Mouse (Mus musculus) midbrain, embryonic 13.5 days (tissue): Measurements from ENCODE around the gene Wdr20rt. TPM values are rescaled to one million over a fixed set of nuclear protein-coding genes. Genes with fewer than 3 reads are reported as not detected.
A peak's percentile ranks its signal among the peaks of the same experiment; 100 is the strongest.

Experiments used
- ATAC-seq: fragments of 200-750 bp; cut with Nextera tagmentation; 2 replicates; pipeline ENCODE4 v1.8.0; 2017; ENCODE audit warnings: mild to moderate bottlenecking, moderate TSS enrichment, moderate library complexity
- H3K27ac ChIP-seq: fragments of 300-500 bp; sonication (generic); 2 replicates; pipeline ENCODE4 v1.5.1; 2015; ENCODE audit warnings: inconsistent platforms, mild to moderate bottlenecking, moderate library complexity
- H3K27me3 ChIP-seq: fragments of 300-500 bp; sonication (generic); 2 replicates; pipeline ENCODE4 v1.6.1; 2015; ENCODE audit warnings: mild to moderate bottlenecking, inconsistent platforms
- H3K36me3 ChIP-seq: fragments of 300-500 bp; sonication (generic); 2 replicates; pipeline ENCODE4 v1.6.1; 2015; ENCODE audit warnings: mild to moderate bottlenecking, inconsistent platforms
- H3K4me1 ChIP-seq: fragments of 300-500 bp; sonication (generic); replicated peaks from 2 replicates; pipeline ENCODE4 v1.6.1; 2015; ENCODE audit warnings: inconsistent platforms
- H3K4me2 ChIP-seq: fragments of 300-500 bp; sonication (generic); replicated peaks from 2 replicates; pipeline ENCODE4 v1.6.1; 2015; ENCODE audit warnings: moderate library complexity, mild to moderate bottlenecking, inconsistent platforms
- H3K4me3 ChIP-seq: fragments of 300-500 bp; sonication (generic); replicated peaks from 2 replicates; pipeline ENCODE4 v1.5.1; 2015; ENCODE audit warnings: mild to moderate bottlenecking, inconsistent platforms
- H3K9ac ChIP-seq: fragments of 300-500 bp; sonication (generic); replicated peaks from 2 replicates; pipeline ENCODE4 v1.6.1; 2015; ENCODE audit warnings: mild to moderate bottlenecking, inconsistent platforms
- H3K9me3 ChIP-seq: fragments of 300-500 bp; sonication (generic); 2 replicates; pipeline ENCODE4 v1.6.1; 2016; ENCODE audit warnings: mild to moderate bottlenecking, inconsistent platforms
- WGBS: fragments of 180-500 bp; shearing (Covaris S2); methylation state at CpG from one replicate; pipeline ENCODE4 v1.1.7; 2015; 5-methylcytosine and 5-hydroxymethylcytosine counted together
- polyA plus RNA-seq: library from polyadenylated mRNA; unstranded; fragments of >200 nt; fragmentation: Nextera tagmentation; extraction: Ambion mirVana; gene quantifications from 2 replicates; pipeline ENCODE4 v1.2.1, GENCODE M21; 2015

The Wdr20rt gene
- polyA plus RNA-seq, 1 experiment from 2014 or later = not detected

DNA sequence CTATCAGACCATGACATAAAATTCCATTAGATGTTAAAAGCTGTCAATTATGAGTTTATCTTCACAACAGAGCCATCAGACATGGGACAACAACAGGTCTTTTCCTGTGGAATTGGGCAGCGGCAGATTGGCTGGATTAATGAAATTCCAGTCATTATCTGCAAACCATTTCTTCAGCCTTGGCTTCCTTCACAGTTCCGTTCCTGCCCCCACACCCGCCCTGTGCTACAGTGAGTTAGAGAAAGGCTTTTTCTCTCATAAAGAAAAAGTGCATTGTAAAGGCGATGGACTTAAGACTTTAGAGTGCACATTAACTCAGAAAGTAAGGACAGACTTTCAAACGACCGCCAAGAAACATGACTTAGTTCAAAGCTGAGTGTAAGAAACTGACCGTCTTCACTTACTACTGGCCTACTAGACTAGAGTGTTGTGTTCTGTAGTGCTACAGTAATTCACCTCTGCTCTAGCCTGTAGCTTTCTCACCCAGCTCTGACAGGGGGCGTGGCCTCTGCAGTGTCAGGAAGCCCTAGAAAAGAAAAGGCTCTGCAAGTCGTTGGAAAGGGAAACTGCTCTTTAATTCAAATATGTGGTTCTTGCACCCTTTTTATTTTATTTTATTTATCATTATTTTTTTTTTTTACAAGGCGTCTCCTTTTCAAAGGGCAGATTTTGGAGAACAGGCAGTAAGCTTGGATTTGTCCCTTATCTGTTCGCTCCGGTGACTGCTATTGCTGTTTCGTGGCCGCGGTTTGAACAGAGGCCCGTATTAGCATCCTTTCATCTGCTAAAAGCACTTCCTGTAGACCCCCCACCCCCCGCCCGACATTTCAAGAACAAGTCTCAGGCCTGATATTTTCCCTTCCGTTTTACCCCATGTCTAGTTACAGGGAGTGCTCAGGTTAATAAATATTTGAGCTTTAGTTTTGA is 33.2 kb downstream of the Wdr20rt start:
- Histone ChIP-seq H3K4me3 (peak overlapping the region; percentile 17), H3K4me2 (peak overlapping the region; percentile 41), H3K9me3 (no peaks in the 10 kb centered on the region), H3K27ac (no peak overlapping the region), H3K27me3 (no peaks in the 10 kb centered on the region), H3K9ac (no peak overlapping the region; the same call in 1 of the 2 replicates), H3K36me3 (no peaks in the 10 kb centered on the region), H3K4me1 (peaks cover 11% of the 10 kb centered on the region; the same call in 1 of the 2 replicates)
- 43% methylated on average over 19 of the region's 19 CpGs for WGBS
- peak; percentile 70 for ATAC-seq

- WGBS = 59% methylated on average over 13 of the region's 13 CpGs
- H3K36me3 ChIP-seq = no peaks in the 10 kb centered on the region
- H3K4me2 ChIP-seq = peak overlapping the region; percentile 41
- no peak overlapping the region; the same call in 1 of the 2 replicates for H3K27ac ChIP-seq
- H3K4me3 ChIP-seq = peak overlapping the region; percentile 17; the same call in 1 of the 2 replicates
- ATAC-seq = peak; percentile 71
- H3K9me3 ChIP-seq = no peaks in the 10 kb centered on the region
- H3K9ac ChIP-seq = no peak overlapping the region
- no peaks in the 10 kb centered on the region for H3K27me3 ChIP-seq
- peaks cover 11% of the 10 kb centered on the region; the same call in 1 of the 2 replicates for H3K4me1 ChIP-seq
These were observed 34.1 kb downstream of the Wdr20rt start for GRCm38 (mm10) chr12:65259139-65260111.

DNA sequence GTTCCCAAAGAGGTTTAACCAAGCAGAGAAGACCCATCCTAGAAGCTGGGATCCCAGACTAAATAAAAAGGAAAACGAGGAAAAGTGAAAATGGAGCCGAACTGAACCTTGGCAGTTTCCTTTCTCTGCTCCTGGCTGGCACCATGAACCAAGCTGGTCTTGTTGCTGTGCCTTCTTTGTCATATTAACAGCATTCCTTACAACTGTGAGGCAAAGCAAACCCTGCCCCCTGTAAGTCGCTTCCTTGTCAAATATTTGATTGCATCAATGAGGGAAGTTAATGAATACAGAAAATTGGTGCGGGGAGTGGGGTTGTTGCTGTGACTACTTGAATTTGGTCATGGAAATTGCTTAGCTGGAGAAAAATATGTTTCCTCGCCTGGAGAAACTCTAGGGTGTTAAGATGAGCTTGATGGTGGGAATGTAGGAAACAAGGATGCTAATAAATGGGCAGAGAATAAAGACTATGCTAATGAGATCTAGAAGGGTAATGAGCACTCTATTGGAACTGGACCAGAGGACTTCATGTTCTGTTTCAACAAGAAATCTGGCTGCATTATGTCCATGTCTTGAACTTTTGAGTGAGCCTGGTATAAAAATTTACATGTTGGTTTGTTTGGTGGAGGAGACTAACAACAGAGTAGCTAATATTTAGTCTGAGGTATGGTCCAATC is 43.1 kb downstream of the Wdr20rt start:
- H3K9me3 ChIP-seq = no peaks in the 10 kb centered on the region
- no peaks in the 10 kb centered on the region for H3K36me3 ChIP-seq
- H3K4me3 ChIP-seq = no peak overlapping the region
- no peak for ATAC-seq
- H3K27ac ChIP-seq = no peak overlapping the region
- H3K27me3 ChIP-seq = no peaks in the 10 kb centered on the region
- no peaks in the 10 kb centered on the region for H3K4me1 ChIP-seq
- no peak overlapping the region for H3K4me2 ChIP-seq
- no peak overlapping the region for H3K9ac ChIP-seq
- 79% methylated on average over 5 of the region's 5 CpGs for WGBS

GRCm38 (mm10) chr12:65269406-65269805 is 44.1 kb downstream of the Wdr20rt start:
- WGBS = 68% methylated on average over 5 of the region's 5 CpGs
- Histone ChIP-seq H3K4me3 (no peak overlapping the region), H3K36me3 (no peaks in the 10 kb centered on the region), H3K9ac (no peak overlapping the region), H3K4me1 (no peaks in the 10 kb centered on the region), H3K9me3 (no peaks in the 10 kb centered on the region), H3K27ac (no peak overlapping the region), H3K4me2 (no peak overlapping the region), H3K27me3 (no peaks in the 10 kb centered on the region)
- ATAC-seq = no peak

DNA sequence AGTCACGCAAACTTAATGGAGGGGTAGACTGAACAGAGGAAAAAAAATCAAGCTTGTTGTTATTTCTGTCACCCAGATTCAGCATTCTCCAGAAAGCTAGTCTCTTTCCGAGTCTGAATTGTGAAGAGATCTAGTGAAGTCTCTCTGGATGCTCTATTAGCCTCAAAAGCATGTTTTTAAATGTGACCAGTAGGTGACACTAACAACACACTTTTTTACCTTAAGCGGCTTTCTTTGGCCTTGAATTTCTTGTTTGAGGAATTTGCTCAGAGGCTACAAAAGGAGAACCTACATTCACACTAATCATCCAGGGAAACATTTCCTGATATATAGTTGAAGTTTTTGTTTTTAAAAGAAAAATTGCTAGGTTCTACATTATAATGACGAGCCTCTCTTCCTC is 48.5 kb downstream of the Wdr20rt start:
- H3K36me3 ChIP-seq = no peaks in the 10 kb centered on the region
- no peak overlapping the region for H3K9ac ChIP-seq
- H3K4me3 ChIP-seq = no peak overlapping the region
- no peaks in the 10 kb centered on the region for H3K9me3 ChIP-seq
- no peak overlapping the region for H3K27ac ChIP-seq
- H3K27me3 ChIP-seq = no peaks in the 10 kb centered on the region
- no peak for ATAC-seq
- 70% methylated on average over 4 of the region's 4 CpGs for WGBS
- H3K4me1 ChIP-seq = no peaks in the 10 kb centered on the region
- H3K4me2 ChIP-seq = no peak overlapping the region

Other genes with a start within 250 kb of the Wdr20rt start
- gene Prpf39, start 189.2 kb upstream of the Wdr20rt start, polyA plus RNA-seq = 55.0 and 56.9 TPM in 2 replicates
- gene Fkbp3, start 151.5 kb upstream of the Wdr20rt start, polyA plus RNA-seq = 520 and 590 TPM in 2 replicates
- gene Fancm, start 149.9 kb upstream of the Wdr20rt start, polyA plus RNA-seq = 8.9 and 11.5 TPM in 2 replicates
- gene Mis18bp1, start 52.9 kb upstream of the Wdr20rt start, polyA plus RNA-seq = 29.2 and 31.4 TPM in 2 replicates